Mouse (Mus musculus) cerebellum, adult 2 months (tissue): ENCODE results near the gene Amotl1.

ENCODE experiments used
- CTCF ChIP-seq: fragments of 200-500 bp; IDR thresholded peaks from 2 replicates; pipeline ENCODE4 v1.5.1; 2011; ENCODE audit warnings: low read depth, mild to moderate bottlenecking, control low read depth, low read length, moderate library complexity, borderline replicate concordance; ENCODE audit not compliant: insufficient read depth
- POLR2A ChIP-seq: fragments of 200-500 bp; IDR thresholded peaks from 2 replicates; pipeline ENCODE4 v1.6.1; 2011; ENCODE audit warnings: low read length, control low read depth, borderline replicate concordance; ENCODE audit not compliant: insufficient read depth

- TF ChIP-seq CTCF (no peak), POLR2A (no peak)
Measured at GRCm38 (mm10) chr9:14607464-14607863, 37.4 kb downstream of the Amotl1 start.
